Mouse (Mus musculus) kidney, embryonic 16.5 days (tissue): ENCODE data around the gene Camk2n2. TPM values are rescaled to one million over a fixed set of nuclear protein-coding genes. Genes with fewer than 3 reads are reported as not detected.
"Not testable (repeated sequence)": the region's sequence is repeated elsewhere in the genome, so short reads cannot be mapped to it uniquely, and the experiment has no call there.

Source experiments
- ATAC-seq: fragments of 200-750 bp; cut with Nextera tagmentation; 2 replicates; pipeline ENCODE4 v1.8.0; 2017; ENCODE audit warnings: moderate TSS enrichment; ENCODE audit not compliant: low FRiP score, low TSS enrichment
- H3K27ac ChIP-seq: fragments of 300-500 bp; sonication (generic); 2 replicates; pipeline ENCODE4 v1.5.1; 2014; ENCODE audit warnings: low read length
- H3K27me3 ChIP-seq: fragments of 300-500 bp; sonication (generic); 2 replicates; pipeline ENCODE4 v1.6.1; 2014; ENCODE audit warnings: low read length, control low read depth, mixed read lengths; ENCODE audit not compliant: insufficient read depth
- H3K36me3 ChIP-seq: fragments of 300-500 bp; sonication (generic); 2 replicates; pipeline ENCODE4 v1.6.1; 2014; ENCODE audit warnings: low read length, control low read depth, mixed read lengths; ENCODE audit not compliant: insufficient read depth
- H3K4me1 ChIP-seq: fragments of 300-500 bp; sonication (generic); 2 replicates; pipeline ENCODE4 v1.6.1; 2014; ENCODE audit warnings: low read length, control low read depth, mixed read lengths; ENCODE audit not compliant: insufficient read depth
- H3K4me2 ChIP-seq: fragments of 300-500 bp; sonication (generic); replicated peaks from 2 replicates; pipeline ENCODE4 v1.6.1; 2014; ENCODE audit warnings: low read depth, low read length
- H3K4me3 ChIP-seq: fragments of 300-500 bp; sonication (generic); 2 replicates; pipeline ENCODE4 v1.5.1; 2014; ENCODE audit warnings: mild to moderate bottlenecking, low read length
- H3K9ac ChIP-seq: fragments of 300-500 bp; sonication (generic); replicated peaks from 2 replicates; pipeline ENCODE4 v1.6.1; 2014; ENCODE audit warnings: low read length
- H3K9me3 ChIP-seq: fragments of 300-500 bp; sonication (generic); 2 replicates; pipeline ENCODE4 v1.6.1; 2016; ENCODE audit warnings: low read length, control low read depth
- WGBS: fragments of 180-500 bp; shearing (Covaris S2); extraction: QIAGEN DNeasy Blood & Tissue Kit; methylation state at CpG from one replicate; pipeline ENCODE4 v1.1.7; 2014; 5-methylcytosine and 5-hydroxymethylcytosine counted together
- polyA plus RNA-seq: library from polyadenylated mRNA; unstranded; fragments of >200 nt; fragmentation: Nextera tagmentation; extraction: Ambion mirVana; gene quantifications from 2 replicates; pipeline ENCODE4 v1.2.1, GENCODE M21; 2015

Camk2n2 gene
- 0.45 and 0.84 TPM in 2 replicates for polyA plus RNA-seq

GRCm38 (mm10) chr16:20621191-20621990 lies at the start of gene Camk2n2:
Gene Camk2n2, minus strand, starts transcription at chr16:20621287.
- Histone ChIP-seq H3K27ac (peak within 1 kb of the TSS; percentile 48; the same call in 1 of the 2 replicates), H3K4me1 (peaks cover 26% of the 10 kb centered on the region), H3K36me3 (0 out of 2 replicates have a peak, but pooled peaks cover 5% of the 10 kb centered on the region), H3K4me2 (peak within 1 kb of the TSS; percentile 100), H3K4me3 (peak within 1 kb of the TSS; percentile 76), H3K27me3 (peaks cover 23% of the 10 kb centered on the region), H3K9ac (peak within 1 kb of the TSS; percentile 74), H3K9me3 (no peaks in the 10 kb centered on the region)
- ATAC-seq: peak; percentile 80
- WGBS: under 1% methylated on average over 75 of the region's 92 CpGs

GRCm38 (mm10) chr16:20670291-20670690 lies 49.2 kb upstream of the Camk2n2 start:
- no peaks in the 10 kb centered on the region for H3K9me3 ChIP-seq
- ATAC-seq: no peak
- no peak overlapping the region for H3K27ac ChIP-seq
- H3K4me1 ChIP-seq: peaks cover 14% of the 10 kb centered on the region
- H3K36me3 ChIP-seq: peaks cover 6% of the 10 kb centered on the region
- no peak overlapping the region for H3K4me2 ChIP-seq
- H3K27me3 ChIP-seq: no peaks in the 10 kb centered on the region
- WGBS: 81% methylated on average over 3 of the region's 3 CpGs
- H3K4me3 ChIP-seq: no peak overlapping the region
- no peak overlapping the region for H3K9ac ChIP-seq

- not testable (repeated sequence) for H3K36me3 ChIP-seq, H3K27ac ChIP-seq, H3K4me1 ChIP-seq, ATAC-seq, H3K27me3 ChIP-seq, H3K9me3 ChIP-seq, H3K4me2 ChIP-seq, H3K4me3 ChIP-seq, H3K9ac ChIP-seq
- WGBS: 100% methylated on average over 4 of the region's 6 CpGs
These were observed 46.9 kb upstream of the Camk2n2 start, which contains the start of gene Eif4g1 for GRCm38 (mm10) chr16:20668013-20668412. Gene Eif4g1, plus strand, starts transcription at chr16:20668313.

- no peaks in the 10 kb centered on the region for H3K9me3 ChIP-seq
These were observed 36.6 kb upstream of the Camk2n2 start for GRCm38 (mm10) chr16:20657661-20658060.

GRCm38 (mm10) chr16:20653315-20653714 lies 32.2 kb upstream of the Camk2n2 start:
- peaks cover 16% of the 10 kb centered on the region for H3K4me1 ChIP-seq
- H3K9ac ChIP-seq: 0 out of 2 replicates have a peak overlapping the region, but pooled peaks have one; percentile 35
- WGBS: 63% methylated on average over 2 of the region's 2 CpGs
- ATAC-seq: no peak
- H3K36me3 ChIP-seq: peaks cover 43% of the 10 kb centered on the region
- no peak overlapping the region for H3K27ac ChIP-seq
- H3K27me3 ChIP-seq: no peaks in the 10 kb centered on the region
- H3K4me3 ChIP-seq: no peak overlapping the region
- no peak overlapping the region for H3K4me2 ChIP-seq
- H3K9me3 ChIP-seq: no peaks in the 10 kb centered on the region

More at GRCm38 (mm10) chr16:20657661-20658060, 36.6 kb upstream of the Camk2n2 start:
- peaks cover 74% of the 10 kb centered on the region for H3K36me3 ChIP-seq
- H3K27ac ChIP-seq: no peak overlapping the region
- H3K27me3 ChIP-seq: no peaks in the 10 kb centered on the region
- H3K4me2 ChIP-seq: no peak overlapping the region
- peaks cover 5% of the 10 kb centered on the region for H3K4me1 ChIP-seq
- H3K4me3 ChIP-seq: no peak overlapping the region
- no peak overlapping the region for H3K9ac ChIP-seq
- 92% methylated on average over 4 of the region's 4 CpGs for WGBS
- ATAC-seq: no peak

- Histone ChIP-seq H3K4me3 (peak overlapping the region; percentile 80), H3K36me3 (peaks cover 29% of the 10 kb centered on the region), H3K9ac (peak overlapping the region; percentile 90), H3K27ac (peak overlapping the region; percentile 43; the same call in 1 of the 2 replicates), H3K27me3 (no peaks in the 10 kb centered on the region), H3K4me2 (peak overlapping the region; percentile 84), H3K9me3 (no peaks in the 10 kb centered on the region), H3K4me1 (peaks cover 16% of the 10 kb centered on the region)
- ATAC-seq: no peak; the same call in 1 of the 2 replicates
- WGBS: 8% methylated on average over 12 of the region's 12 CpGs
These were observed 30.8 kb upstream of the Camk2n2 start for GRCm38 (mm10) chr16:20651947-20652310.

- peak within 1 kb of the TSS; percentile 80 for H3K4me3 ChIP-seq
- peak within 1 kb of the TSS; percentile 90 for H3K9ac ChIP-seq
- no peaks in the 10 kb centered on the region for H3K27me3 ChIP-seq
- H3K36me3 ChIP-seq: peaks cover 23% of the 10 kb centered on the region
- no peaks in the 10 kb centered on the region for H3K9me3 ChIP-seq
- peak; percentile 96 for ATAC-seq
- H3K4me2 ChIP-seq: peak within 1 kb of the TSS; percentile 84
- WGBS: 2% methylated on average over 46 of the region's 46 CpGs
- peak within 1 kb of the TSS; percentile 84 for H3K27ac ChIP-seq
- peaks cover 16% of the 10 kb centered on the region for H3K4me1 ChIP-seq
These were observed 30.2 kb upstream of the Camk2n2 start, which contains the start of gene Psmd2 for GRCm38 (mm10) chr16:20651076-20651946. Gene Psmd2, plus strand, starts transcription at chr16:20651652.

- Histone ChIP-seq H3K9ac (no peak overlapping the region), H3K4me1 (no peaks in the 10 kb centered on the region), H3K36me3 (no peaks in the 10 kb centered on the region), H3K9me3 (no peaks in the 10 kb centered on the region), H3K4me3 (no peak overlapping the region), H3K27ac (no peak overlapping the region), H3K4me2 (no peak overlapping the region), H3K27me3 (no peaks in the 10 kb centered on the region)
- ATAC-seq: no peak
- 83% methylated on average over 7 of the region's 7 CpGs for WGBS
These were observed 22.8 kb upstream of the Camk2n2 start for GRCm38 (mm10) chr16:20643911-20644310.

GRCm38 (mm10) chr16:20642161-20642560 lies 21.1 kb upstream of the Camk2n2 start:
- no peaks in the 10 kb centered on the region for H3K9me3 ChIP-seq
- H3K9ac ChIP-seq: no peak overlapping the region
- ATAC-seq: peak; percentile 54

More at GRCm38 (mm10) chr16:20642161-20642560, 21.1 kb upstream of the Camk2n2 start:
- no peak overlapping the region for H3K4me3 ChIP-seq
- H3K36me3 ChIP-seq: no peaks in the 10 kb centered on the region
- WGBS: under 1% methylated on average over 8 of the region's 8 CpGs
- H3K27ac ChIP-seq: no peak overlapping the region
- H3K4me2 ChIP-seq: no peak overlapping the region
- H3K4me1 ChIP-seq: no peaks in the 10 kb centered on the region
- no peaks in the 10 kb centered on the region for H3K27me3 ChIP-seq
